Mouse (Mus musculus): ENCODE results near the gene Krt12. TPM values are rescaled to one million over a fixed set of nuclear protein-coding genes. Genes with fewer than 3 reads are reported as not detected.
A peak's percentile ranks its signal among the peaks of the same experiment; 100 is the strongest.

The Krt12 gene
- polyA plus RNA-seq, 1 experiment from 2014 or later = not detected

DNA sequence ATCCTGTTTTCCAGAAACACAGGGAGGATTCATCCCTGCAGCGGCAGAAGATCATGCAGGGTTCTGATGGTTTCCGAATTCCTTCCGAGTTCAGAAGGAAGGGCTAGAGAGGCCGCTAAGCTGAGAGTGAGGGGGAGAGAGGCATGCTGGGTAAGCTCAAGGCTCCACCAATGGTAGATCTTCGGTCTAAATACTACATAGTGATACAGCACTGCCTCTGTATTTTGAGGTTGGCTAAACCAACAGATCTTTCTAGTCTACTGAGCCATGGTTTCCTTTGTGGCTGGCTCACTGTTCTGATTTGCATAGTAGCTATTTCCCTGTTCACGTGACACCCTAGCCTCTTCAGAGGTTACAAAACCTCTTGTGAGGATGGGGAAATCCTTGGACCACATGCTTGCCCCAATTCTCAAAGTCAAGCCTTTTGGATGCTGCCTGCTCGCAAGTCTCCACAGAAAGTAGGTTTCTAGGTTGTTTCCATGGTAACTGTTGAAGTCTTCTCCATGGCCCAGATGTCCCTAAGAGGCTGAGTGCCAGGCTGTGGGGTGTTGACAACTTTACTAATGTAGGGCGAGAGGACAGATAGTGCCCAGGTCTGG is 52.1 kb downstream of the Krt12 start:
- no peak overlapping the region for H3K4me2 ChIP-seq (ENCODE audit: low read depth, low read length)
- H3K4me3 ChIP-seq (ENCODE audit: low read depth, low read length) = no peak overlapping the region
- WGBS = 85% methylated on average over 8 of the region's 8 CpGs
- no peak overlapping the region for H3K27ac ChIP-seq (replicated peaks; ENCODE audit: low read depth, low read length)
- no peak for ATAC-seq (ENCODE audit: low read depth)
- H3K4me1 ChIP-seq (ENCODE audit: control insufficient read depth, insufficient read depth, low read length) = no peaks in the 10 kb centered on the region
- no peaks in the 10 kb centered on the region for H3K9me3 ChIP-seq (ENCODE audit: control insufficient read depth, low read length)
- DNase-seq (ENCODE audit: low spot score) = no peak
- peaks cover 3% of the 10 kb centered on the region; the same call in 1 of the 2 replicates for H3K27me3 ChIP-seq (replicated peaks; ENCODE audit: control insufficient read depth, insufficient read depth, low read length)
- H3K9ac ChIP-seq (ENCODE audit: low read depth, low read length) = no peak overlapping the region
- no peaks in the 10 kb centered on the region for H3K36me3 ChIP-seq (ENCODE audit: control insufficient read depth, insufficient read depth, low read length)

- Histone ChIP-seq H3K27me3 (replicated peaks; ENCODE audit: control insufficient read depth, insufficient read depth, low read length) (no peaks in the 10 kb centered on the region; the same call in 1 of the 2 replicates), H3K9me3 (ENCODE audit: control insufficient read depth, low read length) (no peaks in the 10 kb centered on the region), H3K4me1 (ENCODE audit: control insufficient read depth, insufficient read depth, low read length) (no peaks in the 10 kb centered on the region), H3K27ac (replicated peaks; ENCODE audit: low read depth, low read length) (no peak overlapping the region), H3K36me3 (ENCODE audit: control insufficient read depth, insufficient read depth, low read length) (no peaks in the 10 kb centered on the region), H3K4me3 (ENCODE audit: low read depth, low read length) (no peak overlapping the region), H3K9ac (ENCODE audit: low read depth, low read length) (no peak overlapping the region), H3K4me2 (ENCODE audit: low read depth, low read length) (no peak overlapping the region)
- 9% methylated on average over 3 of the region's 3 CpGs for WGBS
- no peak for ATAC-seq (ENCODE audit: low read depth)
- DNase-seq (ENCODE audit: low spot score) = no peak
Measured at GRCm38 (mm10) chr11:99369229-99369628, 52.8 kb downstream of the Krt12 start.

DNA sequence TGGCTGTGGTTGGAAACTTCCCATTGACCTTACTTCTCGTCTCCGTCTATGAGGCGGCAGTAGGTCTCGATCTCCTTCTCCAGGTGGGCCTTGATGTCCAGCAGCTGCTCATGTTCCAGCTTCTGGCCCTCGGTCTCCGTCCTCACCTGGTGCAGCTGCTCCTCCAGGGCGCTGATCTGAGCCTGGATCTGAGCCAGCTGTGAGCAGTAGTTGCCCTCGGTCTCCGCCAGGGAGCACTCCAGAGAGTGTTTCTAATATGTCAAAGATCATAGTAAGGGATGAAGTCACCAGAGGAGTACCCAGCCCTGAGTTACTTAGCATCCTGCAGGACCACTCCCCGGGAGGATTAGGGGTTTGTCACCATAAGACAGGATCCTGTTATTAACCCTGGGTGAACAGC is 55.3 kb downstream of the Krt12 start:
- no peak for ATAC-seq (ENCODE audit: low read depth)
- Histone ChIP-seq H3K27ac (replicated peaks; ENCODE audit: low read depth, low read length) (no peak overlapping the region), H3K36me3 (ENCODE audit: control insufficient read depth, insufficient read depth, low read length) (no peaks in the 10 kb centered on the region), H3K4me3 (ENCODE audit: low read depth, low read length) (no peak overlapping the region), H3K9ac (ENCODE audit: low read depth, low read length) (no peak overlapping the region), H3K9me3 (ENCODE audit: control insufficient read depth, low read length) (no peaks in the 10 kb centered on the region), H3K27me3 (replicated peaks; ENCODE audit: control insufficient read depth, insufficient read depth, low read length) (no peaks in the 10 kb centered on the region), H3K4me2 (ENCODE audit: low read depth, low read length) (no peak overlapping the region), H3K4me1 (ENCODE audit: control insufficient read depth, insufficient read depth, low read length) (no peaks in the 10 kb centered on the region)
- WGBS = 52% methylated on average over 10 of the region's 10 CpGs
- peak; percentile 5 for DNase-seq (ENCODE audit: low spot score)

Other genes with a start within 250 kb of the Krt12 start
- gene Smarce1, start 191.2 kb downstream of the Krt12 start, polyA plus RNA-seq (2014; fragmentation: Nextera tagmentation; extraction: Ambion mirVana) = 130 and 146 TPM in 2 replicates
- gene Krt222, start 178.2 kb downstream of the Krt12 start, polyA plus RNA-seq (2014; fragmentation: Nextera tagmentation; extraction: Ambion mirVana) = 0.66 and 0.70 TPM in 2 replicates
- gene Krt24, start 137.0 kb downstream of the Krt12 start, polyA plus RNA-seq (2014; fragmentation: Nextera tagmentation; extraction: Ambion mirVana) = 0.10 and 0.26 TPM in 2 replicates
- gene Krt25, start 99.3 kb downstream of the Krt12 start, polyA plus RNA-seq (2014; fragmentation: Nextera tagmentation; extraction: Ambion mirVana) = 4.4 and 6.2 TPM in 2 replicates
- gene Krt26, start 84.3 kb downstream of the Krt12 start, polyA plus RNA-seq (2014; fragmentation: Nextera tagmentation; extraction: Ambion mirVana) = 0.24 and 0.42 TPM in 2 replicates
- gene Krt27, start 71.2 kb downstream of the Krt12 start, polyA plus RNA-seq (2014; fragmentation: Nextera tagmentation; extraction: Ambion mirVana) = 3.2 and 6.1 TPM in 2 replicates
- gene Krt28, start 47.4 kb downstream of the Krt12 start, polyA plus RNA-seq (2014; fragmentation: Nextera tagmentation; extraction: Ambion mirVana) = 2.8 and 3.4 TPM in 2 replicates
- gene Krt10, start 32.9 kb downstream of the Krt12 start, polyA plus RNA-seq (2014; fragmentation: Nextera tagmentation; extraction: Ambion mirVana) = 76.8 and 167 TPM in 2 replicates
- 0.33 TPM in 1 of 2 replicates, not detected in the other for gene Krt20, start 15.9 kb upstream of the Krt12 start, polyA plus RNA-seq (2014; fragmentation: Nextera tagmentation; extraction: Ambion mirVana)
- 8.7 and 11.9 TPM in 2 replicates for gene Krt23, start 70.9 kb upstream of the Krt12 start, polyA plus RNA-seq (2014; fragmentation: Nextera tagmentation; extraction: Ambion mirVana)
- not detected in 2 replicates for gene Krt39, start 99.1 kb upstream of the Krt12 start, polyA plus RNA-seq (2014; fragmentation: Nextera tagmentation; extraction: Ambion mirVana)
- not detected in 2 replicates for gene Krt40, start 120.9 kb upstream of the Krt12 start, polyA plus RNA-seq (2014; fragmentation: Nextera tagmentation; extraction: Ambion mirVana)
- gene Krtap3-3, start 128.6 kb upstream of the Krt12 start, polyA plus RNA-seq (2014; fragmentation: Nextera tagmentation; extraction: Ambion mirVana) = 1.0 TPM in 1 of 2 replicates, not detected in the other
- gene Krtap3-2, start 134.6 kb upstream of the Krt12 start, polyA plus RNA-seq (2014; fragmentation: Nextera tagmentation; extraction: Ambion mirVana) = not detected in 2 replicates
- not detected in 2 replicates for gene Gm11939, start 137.2 kb upstream of the Krt12 start, polyA plus RNA-seq (2014; fragmentation: Nextera tagmentation; extraction: Ambion mirVana)
- gene Krtap3-1, start 144.4 kb upstream of the Krt12 start, polyA plus RNA-seq (2014; fragmentation: Nextera tagmentation; extraction: Ambion mirVana) = 0.51 TPM in 1 of 2 replicates, not detected in the other
- gene Krtap1-5, start 158.8 kb upstream of the Krt12 start, polyA plus RNA-seq (2014; fragmentation: Nextera tagmentation; extraction: Ambion mirVana) = not detected in 2 replicates
- gene Krtap1-4, start 161.4 kb upstream of the Krt12 start, polyA plus RNA-seq (2014; fragmentation: Nextera tagmentation; extraction: Ambion mirVana) = not detected in 2 replicates
- gene Krtap1-3, start 169.1 kb upstream of the Krt12 start, polyA plus RNA-seq (2014; fragmentation: Nextera tagmentation; extraction: Ambion mirVana) = 0.26 TPM in 1 of 2 replicates, not detected in the other
- gene Krtap9-3, start 175.8 kb upstream of the Krt12 start, polyA plus RNA-seq (2014; fragmentation: Nextera tagmentation; extraction: Ambion mirVana) = not detected in 2 replicates
- gene Gm11938, start 181.0 kb upstream of the Krt12 start, polyA plus RNA-seq (2014; fragmentation: Nextera tagmentation; extraction: Ambion mirVana) = not detected in 2 replicates
- gene Gm11937, start 187.9 kb upstream of the Krt12 start, polyA plus RNA-seq (2014; fragmentation: Nextera tagmentation; extraction: Ambion mirVana) = not detected in 2 replicates
- 0.54 TPM in 1 of 2 replicates, not detected in the other for gene Krtap2-4, start 192.6 kb upstream of the Krt12 start, polyA plus RNA-seq (2014; fragmentation: Nextera tagmentation; extraction: Ambion mirVana)
- not detected in 2 replicates for gene Gm11562, start 198.2 kb upstream of the Krt12 start, polyA plus RNA-seq (2014; fragmentation: Nextera tagmentation; extraction: Ambion mirVana)
- not detected in 2 replicates for gene Krtap4-1, start 206.0 kb upstream of the Krt12 start, polyA plus RNA-seq (2014; fragmentation: Nextera tagmentation; extraction: Ambion mirVana)
- not detected in 2 replicates for gene Krtap4-2, start 212.8 kb upstream of the Krt12 start, polyA plus RNA-seq (2014; fragmentation: Nextera tagmentation; extraction: Ambion mirVana)
- gene Krtap4-7, start 221.8 kb upstream of the Krt12 start, polyA plus RNA-seq (2014; fragmentation: Nextera tagmentation; extraction: Ambion mirVana) = 0.29 TPM in 1 of 2 replicates, not detected in the other
- not detected in 2 replicates for gene Gm11555, start 228.0 kb upstream of the Krt12 start, polyA plus RNA-seq (2014; fragmentation: Nextera tagmentation; extraction: Ambion mirVana)
- 0.17 TPM in 1 of 2 replicates, not detected in the other for gene Gm11563, start 236.7 kb upstream of the Krt12 start, polyA plus RNA-seq (2014; fragmentation: Nextera tagmentation; extraction: Ambion mirVana)
- not detected in 2 replicates for gene Krtap4-6, start 243.7 kb upstream of the Krt12 start, polyA plus RNA-seq (2014; fragmentation: Nextera tagmentation; extraction: Ambion mirVana)